Mouse (Mus musculus) cerebellum, postnatal 10 days (tissue): Measurements from ENCODE around the gene Gbp5.
A peak's percentile ranks its signal among the peaks of the same experiment; 100 is the strongest.
"Not testable (repeated sequence)": the region's sequence is repeated elsewhere in the genome, so short reads cannot be mapped to it uniquely, and the experiment has no call there.

Source experiments
- DNase-seq, 2 experiments: peaks; one replicate each; pipeline ENCODE4 v3.0.0; 2021; ENCODE audit warnings: mixed read lengths in 2 of 2

Gbp5 gene

DNA sequence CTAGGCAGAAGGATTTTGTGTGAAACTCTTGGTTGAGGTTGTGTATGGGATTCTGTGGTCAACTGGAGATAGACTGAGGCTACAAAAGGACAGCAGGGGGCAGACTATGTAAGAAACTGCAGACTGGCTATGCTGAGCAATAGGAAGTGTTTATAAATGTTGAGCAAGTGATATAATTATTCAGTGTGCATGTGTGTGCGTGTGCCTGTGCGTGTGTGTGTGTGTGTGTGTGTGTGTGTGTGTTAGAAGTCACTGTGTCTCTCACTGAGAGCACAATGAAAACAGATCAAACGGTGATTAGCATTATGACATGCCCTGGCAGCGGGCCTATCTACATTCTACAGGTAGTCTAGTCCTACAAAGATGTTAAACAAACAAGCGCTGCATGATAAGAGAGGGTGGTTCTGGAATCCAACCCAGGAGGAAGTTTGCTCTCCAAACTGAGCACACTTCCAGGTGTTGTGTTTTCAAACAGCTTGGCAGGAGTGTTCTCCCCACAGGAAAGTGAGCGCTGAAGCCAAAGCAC, at the start of gene Gbp5:
TSS of gene Gbp5 (plus strand) at position 443 of the 526 bp plus-strand sequence.
- DNase-seq: peak; percentile 64 to 65

DNA sequence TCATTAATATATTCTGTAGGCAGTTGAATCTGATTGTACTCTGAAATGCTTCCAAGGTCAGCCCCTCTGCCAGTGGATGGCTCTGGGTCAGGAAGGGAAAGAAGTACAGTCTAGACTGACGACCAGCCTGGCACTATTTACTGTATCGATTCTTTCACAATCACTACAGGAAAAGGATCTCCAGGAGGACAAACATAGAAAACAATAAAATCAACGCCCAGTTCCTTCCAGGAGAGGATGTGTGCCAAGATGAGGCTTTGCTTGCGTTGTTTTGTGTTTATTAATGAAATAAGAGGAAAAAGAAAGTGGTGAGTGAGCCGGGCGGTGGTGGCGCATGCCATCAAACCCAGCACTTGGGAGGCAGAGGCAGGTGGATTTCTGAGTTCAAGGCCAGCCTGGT, 39.6 kb upstream of the Gbp5 start:
- no peak for DNase-seq

DNA sequence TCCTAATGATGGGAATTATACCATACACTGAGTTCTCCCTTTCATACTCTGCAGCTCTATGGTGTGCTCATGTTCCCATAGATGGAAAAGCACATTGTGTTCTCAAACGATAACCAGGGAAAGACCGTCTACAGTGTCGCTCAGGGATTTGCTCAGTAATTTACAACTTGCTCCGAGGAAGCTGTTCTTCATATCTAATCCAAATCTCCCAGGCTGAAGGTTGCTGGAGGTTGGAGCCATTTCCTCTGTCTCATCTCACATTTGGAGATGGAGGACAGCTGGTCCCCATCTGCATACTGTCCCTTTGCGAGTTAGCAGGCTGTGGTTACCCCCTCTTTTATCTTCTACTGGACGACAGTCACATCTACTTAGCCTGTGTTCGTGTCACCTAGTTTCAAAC, 34.5 kb upstream of the Gbp5 start:
- DNase-seq: no peak

DNA sequence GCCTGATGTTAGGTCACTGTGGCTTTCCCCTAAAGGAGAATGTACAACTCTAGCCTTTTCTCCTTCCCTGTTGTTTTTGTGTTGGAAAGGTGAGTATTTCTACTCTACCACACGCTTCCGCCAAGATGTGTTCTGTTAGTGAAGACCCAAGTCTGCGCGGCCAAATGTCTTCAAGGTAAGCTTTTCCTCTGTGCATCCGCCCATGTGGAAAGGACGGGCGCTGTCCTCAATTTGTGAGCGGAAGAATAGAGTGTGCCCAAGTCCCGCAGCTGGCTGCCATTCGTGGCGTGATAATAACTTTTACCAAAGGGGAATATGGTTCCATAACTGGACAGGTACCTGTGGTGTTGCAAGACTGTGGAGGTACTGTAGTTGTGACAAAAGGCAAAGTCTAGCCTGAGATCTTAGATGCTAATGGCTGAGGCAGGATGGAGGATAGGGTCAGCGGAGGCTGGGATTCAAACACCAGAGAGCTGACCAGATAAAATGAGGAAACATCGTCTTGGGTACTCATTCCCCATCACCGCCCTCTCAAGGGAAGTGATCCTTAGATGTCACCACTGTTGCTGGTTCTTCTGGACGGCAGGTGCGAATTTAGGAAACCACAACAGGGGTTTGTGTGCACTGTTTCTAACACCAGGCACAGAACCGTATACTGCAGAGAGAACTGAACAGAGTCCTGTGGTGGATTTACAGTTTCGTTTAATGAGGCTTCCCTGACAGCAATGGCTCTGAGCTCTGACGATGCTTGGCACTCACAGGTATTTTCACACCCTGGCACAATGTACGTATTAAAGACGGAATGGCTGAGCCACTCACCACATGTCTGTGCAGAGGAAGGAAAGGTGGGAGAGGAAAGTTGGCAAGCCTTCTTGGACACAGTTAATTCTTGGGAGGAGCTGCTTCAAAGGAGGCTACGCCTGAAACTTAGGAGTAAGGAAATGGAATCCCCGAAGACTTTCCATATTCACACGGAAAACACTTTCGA, 30.7 kb upstream of the Gbp5 start:
- peak in 1 of 2 experiments; percentile 9 for DNase-seq

DNA sequence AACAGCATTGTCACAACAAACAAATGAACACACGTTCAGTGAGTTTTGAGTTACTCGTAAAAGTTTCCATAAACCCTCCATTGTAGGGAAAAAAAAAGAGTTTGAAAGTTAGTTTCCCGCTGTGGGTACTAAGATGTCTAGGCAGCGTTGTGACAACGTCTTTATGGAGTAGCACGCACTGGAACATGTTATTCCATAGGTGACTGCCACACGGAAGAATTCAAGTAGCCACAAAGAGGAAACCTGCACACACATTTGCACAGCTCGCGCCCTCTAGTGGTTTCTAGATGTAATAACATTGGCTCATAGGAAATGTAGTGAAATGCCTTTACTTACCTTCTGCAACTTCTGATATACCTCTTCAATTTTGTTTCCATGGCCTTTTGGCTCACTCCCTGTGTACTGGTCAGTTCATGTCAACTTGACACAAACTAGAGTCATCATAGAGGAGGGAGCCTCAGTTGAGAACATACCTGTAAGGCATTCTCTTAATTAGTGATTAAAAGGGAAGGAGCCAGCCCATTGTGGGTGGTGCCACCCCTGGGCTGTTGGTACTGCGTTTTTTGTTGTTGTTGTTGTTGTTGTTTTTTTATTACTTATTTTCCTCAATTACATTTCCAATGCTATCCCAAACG, 19.3 kb upstream of the Gbp5 start:
- DNase-seq: peak; percentile 18 to 57

DNA sequence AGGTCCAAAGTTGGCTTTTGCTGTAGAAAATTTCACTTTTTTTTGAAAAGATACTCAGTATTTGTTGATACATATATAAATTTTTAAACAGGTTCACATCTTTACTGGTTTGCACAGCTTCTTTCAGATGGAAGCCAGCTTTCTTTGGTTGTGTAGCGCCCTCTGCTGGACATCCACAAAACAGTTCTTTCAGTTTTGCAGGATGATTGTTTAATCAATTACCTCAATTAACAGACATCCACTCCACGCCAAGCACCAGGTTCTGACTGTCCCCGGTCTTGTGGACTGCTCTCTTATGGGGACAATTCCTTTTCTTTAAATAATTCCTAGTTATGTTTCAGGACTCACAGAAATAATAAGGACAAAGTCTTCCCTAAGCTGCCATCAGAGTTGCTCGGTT, 17.9 kb upstream of the Gbp5 start:
- peak; percentile 76 to 83 for DNase-seq

DNA sequence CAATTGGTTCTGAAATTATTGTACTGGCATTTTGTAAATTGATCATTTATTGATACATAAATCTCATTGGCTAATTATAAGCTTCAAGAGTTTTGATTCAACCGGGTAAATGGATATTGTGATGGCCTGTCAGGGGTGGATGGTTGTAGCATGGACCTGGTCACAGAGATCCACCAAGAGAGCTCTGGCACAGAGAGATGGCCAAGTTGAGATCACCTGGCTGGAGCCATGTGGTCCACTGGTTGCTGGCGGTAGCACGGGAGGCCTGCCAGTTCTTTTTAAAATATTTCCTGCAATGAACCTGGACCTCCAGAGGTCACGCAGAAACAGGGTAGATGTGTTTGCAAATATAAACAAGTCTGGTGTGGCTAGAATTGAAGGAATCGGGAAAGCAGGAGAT, 15.9 kb upstream of the Gbp5 start:
- no peak for DNase-seq

DNA sequence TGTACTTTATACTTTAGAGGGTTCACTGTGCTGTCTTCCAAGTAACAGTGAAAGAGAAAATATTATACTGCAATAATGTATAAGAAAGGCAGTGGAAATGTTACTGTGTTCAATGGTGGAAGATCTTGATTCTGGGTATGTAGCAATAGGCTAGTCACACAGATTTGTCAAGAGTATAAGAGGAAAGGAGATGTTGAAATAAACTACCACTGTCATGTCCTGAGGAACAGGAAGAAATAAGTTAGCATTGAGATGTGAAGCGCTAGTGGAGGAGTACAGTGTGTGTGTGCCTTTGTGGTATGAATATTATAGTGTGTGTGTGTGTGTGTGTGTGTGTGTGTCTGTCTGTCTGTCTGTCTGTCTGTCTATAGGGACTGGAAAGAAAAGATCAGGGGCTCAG, 15.4 kb upstream of the Gbp5 start:
- DNase-seq: no peak

DNA sequence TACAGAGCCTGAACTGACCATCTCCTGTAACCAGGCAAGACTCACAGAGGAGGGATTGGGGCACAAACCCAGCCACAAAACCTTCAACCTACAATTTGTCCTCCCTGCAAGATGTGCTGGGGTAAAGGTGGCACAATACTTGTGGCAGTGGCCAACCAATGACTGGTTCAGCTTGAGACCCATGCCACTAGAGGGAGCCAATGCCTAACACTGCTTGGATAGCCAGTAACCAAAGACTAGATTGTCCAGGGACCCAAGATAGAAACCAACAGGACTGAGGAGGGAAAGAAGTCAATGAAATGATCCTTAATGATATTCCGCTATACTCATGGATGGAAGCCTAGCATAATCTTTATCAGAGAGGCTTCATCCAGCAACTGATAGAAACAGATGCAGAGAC, 3.3 kb upstream of the Gbp5 start:
- DNase-seq: peak; percentile 91 to 94

DNA sequence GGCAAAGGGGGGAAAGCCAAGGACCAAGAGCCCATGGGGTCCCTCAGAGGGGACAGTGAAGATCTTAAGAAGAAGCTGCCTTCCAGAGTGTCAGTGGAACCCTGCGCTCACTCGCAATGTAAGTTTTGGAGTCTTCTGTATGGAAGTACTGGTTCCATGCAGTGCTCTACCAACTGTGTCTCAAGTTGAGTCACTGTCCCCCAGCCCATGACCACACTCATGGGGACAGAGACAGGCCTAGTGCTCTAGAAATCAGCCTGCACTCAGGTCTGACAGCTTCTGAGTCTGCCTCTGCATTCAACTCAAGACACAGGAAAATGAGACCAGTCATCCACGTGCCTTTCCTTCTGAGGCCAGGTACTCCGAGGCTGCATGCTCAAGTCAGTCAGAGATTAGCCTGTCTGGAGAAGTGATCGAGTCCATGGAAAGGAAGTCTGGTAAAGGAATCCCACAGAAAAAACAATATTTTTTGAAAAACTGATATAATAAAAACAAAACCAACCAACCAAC, 1.4 kb downstream of the Gbp5 start:
- no peak for DNase-seq

DNA sequence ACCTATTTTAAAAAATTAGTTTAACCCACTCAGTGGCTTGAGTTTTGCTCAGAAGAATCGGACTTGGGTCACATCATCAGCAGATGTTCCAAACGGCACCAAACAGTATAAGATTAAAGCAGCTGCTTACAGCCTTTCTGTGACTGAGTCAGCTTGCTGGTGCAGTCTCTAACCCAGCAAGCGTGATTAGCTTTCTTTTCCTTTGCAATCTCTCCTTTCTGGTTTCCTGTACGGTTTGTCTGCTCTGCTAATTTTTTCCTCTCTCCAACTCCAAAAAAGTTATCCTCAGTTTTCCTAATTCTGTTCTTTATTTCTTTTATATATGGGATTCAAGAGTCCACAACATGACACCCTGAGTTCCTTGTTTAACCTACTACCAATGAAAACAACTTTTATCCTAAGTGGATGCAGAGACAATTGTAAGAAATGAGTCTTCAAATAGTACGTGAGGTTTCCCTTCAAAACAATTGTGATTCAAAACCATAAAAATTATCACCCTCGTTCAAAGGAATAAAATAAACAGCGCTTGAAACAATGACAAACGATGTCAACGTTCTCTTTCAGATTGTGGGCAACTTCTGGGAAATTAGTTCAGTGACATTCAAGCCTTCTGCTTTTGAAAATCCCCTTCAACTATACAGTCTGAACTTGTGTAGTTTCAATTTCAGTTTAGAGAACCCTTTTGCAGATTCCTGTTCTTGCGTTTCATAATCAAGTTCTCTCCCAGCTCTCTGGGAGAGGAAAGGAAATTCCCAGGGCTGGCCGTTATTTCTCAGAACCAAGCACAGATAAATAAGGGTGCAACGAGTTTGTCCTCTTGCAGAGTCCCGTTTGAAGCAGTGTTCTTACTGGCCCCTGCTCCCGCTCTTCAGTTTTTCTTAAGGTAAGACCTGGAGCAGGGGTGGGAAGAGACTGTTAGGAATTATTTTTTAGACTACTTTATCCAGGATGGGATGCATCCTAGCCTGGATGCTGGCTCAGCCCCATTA, 2.6 kb downstream of the Gbp5 start:
- no peak for DNase-seq

DNA sequence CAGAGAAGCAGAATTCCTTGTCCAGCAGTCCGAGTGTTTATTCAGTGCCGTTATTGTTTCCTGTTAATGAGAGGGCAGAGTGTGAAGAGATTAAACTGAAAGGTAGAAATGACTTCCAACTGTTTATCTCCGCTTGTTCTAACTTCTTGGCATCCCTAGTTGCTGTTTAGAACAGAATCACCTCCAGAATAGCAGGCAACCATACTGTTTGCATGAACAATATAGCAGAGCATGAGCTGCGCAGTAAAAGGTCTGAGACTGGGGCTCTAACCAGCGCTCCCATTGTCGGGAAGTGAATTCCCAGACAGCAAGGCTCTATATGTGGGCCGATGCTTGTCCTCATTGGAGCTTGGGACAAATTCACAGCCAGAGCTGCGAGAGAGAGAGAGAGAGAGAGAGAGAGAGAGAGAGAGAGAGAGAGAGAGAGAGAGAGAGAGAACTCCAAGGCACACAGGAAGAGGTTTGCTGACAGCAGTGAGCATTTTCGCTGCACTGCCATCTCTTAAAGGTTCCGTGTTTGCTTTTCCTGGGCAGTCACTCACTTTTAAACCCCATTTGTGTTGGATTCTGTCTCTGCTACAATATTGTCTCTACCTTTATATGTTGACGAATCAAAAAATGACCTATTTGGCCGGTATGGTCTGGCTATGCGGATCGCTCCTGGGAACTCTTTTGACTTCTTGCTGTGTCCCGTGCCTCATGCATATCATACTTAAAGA, 3.5 kb downstream of the Gbp5 start:
- no peak for DNase-seq

DNA sequence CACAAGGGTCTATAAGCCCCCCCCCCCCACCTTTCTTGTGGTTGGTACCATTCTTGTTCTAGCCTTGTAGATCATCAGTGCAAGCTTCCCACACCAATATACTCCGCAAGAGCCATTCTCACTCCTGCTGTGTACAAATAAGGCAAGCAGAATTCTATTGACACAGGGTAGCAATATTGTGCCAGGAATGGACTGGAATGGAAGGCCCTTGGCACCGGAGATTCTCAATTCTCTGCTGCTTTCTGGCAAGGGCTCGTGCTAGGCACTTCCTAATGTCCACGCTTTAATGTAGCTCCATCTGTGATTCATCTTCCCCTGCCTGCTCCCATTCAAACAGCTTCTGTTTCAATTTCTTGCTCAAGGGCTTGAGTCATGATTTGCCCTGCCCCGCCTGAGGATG, 5.2 kb downstream of the Gbp5 start:
- peak; percentile 87 to 88 for DNase-seq

DNA sequence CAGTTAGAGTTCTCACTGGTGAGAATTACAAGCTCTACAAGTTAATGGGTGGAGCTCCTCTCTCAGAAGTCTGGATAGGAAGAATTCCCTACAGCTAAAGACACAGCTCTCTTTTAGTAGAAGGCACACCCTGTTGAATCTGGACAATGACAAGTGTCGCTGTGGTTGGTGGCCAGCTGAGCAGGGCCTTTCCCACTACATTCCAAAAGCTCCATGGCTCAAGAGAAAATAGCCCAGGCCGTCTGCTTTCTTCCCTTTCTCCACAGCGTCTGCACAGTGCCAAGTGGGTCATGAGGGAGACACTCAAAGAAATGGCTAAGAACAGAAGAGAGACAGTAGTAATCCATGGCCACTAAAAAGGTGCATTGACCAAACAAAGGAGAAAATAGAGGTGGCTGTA, 34.3 kb downstream of the Gbp5 start:
- no peak for DNase-seq

DNA sequence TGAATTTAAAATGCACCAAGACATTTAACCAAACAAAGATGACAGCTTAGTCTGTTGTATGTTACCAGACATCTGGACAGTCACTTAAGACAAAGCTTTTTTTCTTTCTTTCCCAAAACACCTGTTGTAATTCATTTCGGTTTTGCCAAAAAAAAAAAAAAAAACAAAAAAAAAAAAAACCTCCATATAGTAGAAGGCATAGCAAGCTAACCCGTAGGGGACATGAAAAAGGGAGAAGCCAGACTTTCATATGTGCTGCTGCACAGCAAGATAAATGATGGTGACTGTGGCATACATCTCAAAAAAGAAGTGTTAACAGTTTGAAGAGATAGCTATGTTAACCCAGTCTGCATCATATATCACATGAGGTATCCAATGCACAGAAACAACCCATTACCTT, 35.8 kb downstream of the Gbp5 start:
- DNase-seq: no peak

DNA sequence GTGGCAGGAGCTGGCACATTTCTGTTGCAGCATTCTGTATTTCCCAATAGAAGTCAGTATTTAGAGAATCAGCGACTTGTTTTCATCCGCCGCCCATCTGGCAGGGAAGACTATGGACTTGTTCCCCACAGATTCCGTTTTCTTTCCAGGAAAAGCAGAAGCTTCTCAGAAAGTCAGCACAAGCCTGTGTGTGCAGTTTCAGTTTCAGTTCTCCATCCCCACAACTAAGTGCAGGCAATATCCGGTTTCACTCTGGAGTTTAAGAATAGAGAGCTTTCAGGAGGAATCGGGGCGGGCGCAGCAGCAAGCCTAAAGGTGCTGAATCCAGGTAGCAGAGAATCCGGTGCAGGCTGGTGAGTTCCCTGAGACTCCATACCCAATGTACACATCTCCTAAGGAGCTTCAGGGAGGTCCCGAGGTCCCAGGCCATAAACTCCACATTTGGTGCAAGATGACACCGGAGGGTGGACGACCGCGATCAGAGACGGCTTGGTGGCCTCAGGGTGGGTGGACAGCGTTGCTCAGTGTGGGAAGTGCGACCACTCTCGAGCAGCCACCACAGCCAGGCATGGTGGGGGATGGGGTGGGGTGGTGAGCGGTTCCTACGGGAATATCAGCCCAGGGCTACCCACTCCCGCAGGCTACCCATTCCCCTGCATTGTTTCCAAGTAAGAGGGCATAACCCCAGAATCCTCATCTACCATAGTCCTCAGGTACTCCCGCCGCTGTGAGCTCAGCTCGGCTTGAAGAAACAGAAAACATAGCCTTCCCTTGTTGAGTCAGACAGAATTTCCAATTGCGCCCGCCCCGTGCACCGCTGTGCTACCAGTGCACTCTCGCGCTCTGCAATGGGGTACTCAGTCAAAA, 36.5 kb downstream of the Gbp5 start, which contains the start of gene Gbp7:
TSS of gene Gbp7 (plus strand) at position 256 of the 867 bp plus-strand sequence.
- DNase-seq: peak; percentile 47 to 54

DNA sequence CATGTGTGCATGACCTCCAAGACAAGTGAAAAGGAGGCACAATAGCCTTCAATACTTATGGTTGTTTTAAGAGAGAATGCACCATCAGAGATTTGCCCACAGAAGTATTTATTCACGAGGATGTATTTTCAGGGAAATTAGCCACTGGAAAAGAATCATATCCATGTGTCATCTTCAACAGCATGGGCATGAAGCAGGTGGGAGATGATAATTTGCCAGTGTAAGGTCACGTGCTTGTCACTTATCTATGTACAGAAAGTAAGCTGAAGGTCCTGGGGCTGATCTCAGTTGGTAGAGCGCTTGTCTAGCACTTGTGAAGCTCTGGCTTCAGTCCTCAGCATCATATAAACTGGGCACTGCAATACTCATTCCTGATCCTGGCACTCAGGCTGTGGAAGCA, 37.8 kb downstream of the Gbp5 start:
- DNase-seq: no peak

DNA sequence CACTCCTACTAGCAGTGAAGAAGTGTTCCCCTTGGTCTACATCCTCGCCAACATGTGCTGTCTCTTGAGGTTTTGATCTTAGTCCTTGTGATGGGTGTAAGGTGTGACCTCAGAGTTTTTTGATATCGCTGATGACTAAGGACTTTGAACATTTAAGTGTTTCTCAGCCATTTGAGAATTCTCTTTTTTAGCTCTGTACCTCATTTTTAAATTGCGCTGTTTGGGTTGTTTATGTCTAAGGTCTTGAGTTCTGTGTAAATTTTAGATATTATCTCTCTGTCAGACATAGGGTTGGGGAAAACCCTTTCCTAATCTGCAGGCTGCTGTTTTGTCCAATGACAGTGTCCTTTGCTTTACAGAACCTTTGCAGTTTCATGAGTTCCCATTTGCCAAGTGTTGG, 39.4 kb downstream of the Gbp5 start:
- DNase-seq: no peak

DNA sequence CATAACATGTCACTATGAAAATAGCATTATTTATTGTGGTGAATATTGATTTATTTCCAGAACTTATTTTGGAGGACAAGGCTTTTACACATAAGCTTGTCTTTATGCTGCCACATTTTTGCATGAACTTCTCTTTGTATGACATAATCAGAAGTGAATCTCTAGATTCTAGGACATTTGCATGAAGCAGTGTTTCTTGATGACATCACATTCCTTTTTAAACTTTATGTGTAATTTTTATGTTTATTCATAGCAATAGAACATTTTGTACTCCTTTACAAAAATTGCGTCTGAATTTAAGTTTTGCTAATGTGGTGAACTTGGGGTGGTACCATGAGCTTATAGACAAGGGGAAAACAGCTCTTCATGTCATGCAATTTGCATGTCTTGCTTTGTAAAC, 41.9 kb downstream of the Gbp5 start:
- DNase-seq: no peak

DNA sequence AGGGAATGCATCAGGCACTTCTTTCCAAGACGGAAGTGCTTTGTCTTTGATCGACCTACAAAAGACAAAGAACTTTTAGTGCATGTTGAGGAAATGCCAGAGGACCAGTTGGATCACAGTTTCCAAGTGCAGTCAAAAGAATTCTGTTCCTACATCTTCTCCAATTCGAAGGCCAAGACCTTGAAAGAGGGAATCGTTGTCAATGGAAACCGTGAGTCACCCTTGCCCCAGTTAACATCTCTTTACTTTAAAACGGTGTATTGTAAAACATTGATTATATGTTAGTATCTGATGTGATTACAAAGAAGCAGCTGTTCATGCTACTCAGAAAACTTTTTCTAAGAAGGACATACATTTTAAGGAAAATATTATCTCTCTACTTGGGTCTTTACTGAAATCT, 47.6 kb downstream of the Gbp5 start:
- no peak for DNase-seq

DNA sequence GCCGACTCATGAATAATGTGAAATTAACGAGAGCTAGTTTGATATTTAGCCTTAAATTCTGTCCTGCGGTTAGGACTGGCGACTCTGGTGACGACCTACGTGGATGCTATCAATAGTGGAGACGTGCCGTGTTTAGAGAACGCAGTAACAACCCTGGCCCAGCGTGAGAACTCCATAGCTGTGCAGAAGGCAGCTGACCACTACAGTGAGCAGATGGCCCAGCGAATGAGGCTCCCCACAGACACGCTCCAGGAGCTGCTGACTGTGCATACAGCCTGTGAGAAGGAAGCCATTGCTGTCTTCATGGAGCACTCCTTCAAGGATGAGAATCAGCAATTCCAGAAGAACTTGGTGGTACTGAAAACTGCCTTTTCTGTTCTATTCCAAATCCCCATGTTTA, 49.0 kb downstream of the Gbp5 start:
- not testable (repeated sequence) for DNase-seq
